Mouse (Mus musculus) heart, embryonic 11.5 days (tissue): ENCODE data around the gene Alox5. TPM values are rescaled to one million over a fixed set of nuclear protein-coding genes. Genes with fewer than 3 reads are reported as not detected.

Source experiments
- ATAC-seq: fragments of 200-750 bp; cut with Nextera tagmentation; replicated peaks from 2 replicates; pipeline ENCODE4 v1.8.0; 2017; ENCODE audit warnings: moderate library complexity; ENCODE audit not compliant: insufficient number of reproducible peaks, low FRiP score, low TSS enrichment
- H3K27ac ChIP-seq: fragments of 300-500 bp; sonication (generic); 2 replicates; pipeline ENCODE4 v1.5.1; 2014; ENCODE audit warnings: mild to moderate bottlenecking, low read depth, low read length
- H3K27me3 ChIP-seq: fragments of 300-500 bp; sonication (generic); 2 replicates; pipeline ENCODE4 v1.6.1; 2014; ENCODE audit warnings: mild to moderate bottlenecking, low read length, mixed read lengths; ENCODE audit not compliant: control insufficient read depth, insufficient read depth
- H3K36me3 ChIP-seq: fragments of 300-500 bp; sonication (generic); 2 replicates; pipeline ENCODE4 v1.6.1; 2014; ENCODE audit warnings: mild to moderate bottlenecking, low read length, moderate library complexity, mixed read lengths; ENCODE audit not compliant: control insufficient read depth, insufficient read depth
- H3K4me1 ChIP-seq: fragments of 300-500 bp; sonication (generic); 2 replicates; pipeline ENCODE4 v1.6.1; 2014; ENCODE audit warnings: low read length; ENCODE audit not compliant: control insufficient read depth, insufficient read depth
- H3K4me2 ChIP-seq: fragments of 300-500 bp; sonication (generic); 2 replicates; pipeline ENCODE4 v1.6.1; 2014; ENCODE audit warnings: mild to moderate bottlenecking, moderate library complexity
- H3K4me3 ChIP-seq: fragments of 300-500 bp; sonication (generic); 2 replicates; pipeline ENCODE4 v1.5.1; 2014; ENCODE audit warnings: low read depth, low read length
- H3K9ac ChIP-seq: fragments of 300-500 bp; sonication (generic); 2 replicates; pipeline ENCODE4 v1.6.1; 2014; ENCODE audit warnings: mild to moderate bottlenecking, low read depth, low read length, moderate library complexity
- H3K9me3 ChIP-seq: fragments of 300-500 bp; sonication (generic); replicated peaks from 2 replicates; pipeline ENCODE4 v1.6.1; 2016; ENCODE audit warnings: low read length; ENCODE audit not compliant: control insufficient read depth
- whole genome bisulfite sequencing: fragments of 180-500 bp; shearing (Covaris S2); extraction: QIAGEN DNeasy Blood & Tissue Kit; methylation state at CpG from one replicate; pipeline ENCODE4 v1.1.7; 2014; ENCODE audit not compliant: insufficient replicate concordance; 5-methylcytosine and 5-hydroxymethylcytosine counted together
- polyA plus RNA-seq: library from polyadenylated mRNA; unstranded; fragments of >200 nt; fragmentation: Nextera tagmentation; extraction: Ambion mirVana; gene quantifications from 2 replicates; pipeline ENCODE4 v1.2.1, GENCODE M21; 2014

Gene Alox5
- polyA plus RNA-seq, 1 experiment from 2014 or later, result 2.7 TPM

DNA sequence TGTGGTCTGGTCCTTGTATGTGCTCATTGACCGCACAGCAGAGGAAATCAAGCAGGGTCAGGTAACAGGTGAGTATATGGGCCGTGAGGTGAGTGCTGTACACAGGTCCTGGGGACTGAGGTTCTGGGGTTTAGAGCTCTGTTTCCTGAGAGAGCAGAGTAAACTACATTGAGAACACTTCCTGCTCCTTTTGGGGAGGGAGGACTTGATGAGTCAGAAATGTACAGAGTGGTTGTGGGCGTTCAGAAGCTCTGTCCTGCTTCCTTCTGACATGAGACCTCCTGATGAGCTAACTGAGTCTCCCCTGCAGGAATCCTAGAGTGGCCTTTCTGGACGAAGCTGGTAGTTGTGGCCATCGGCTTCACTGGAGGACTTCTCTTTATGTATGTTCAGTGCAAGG lies 55.3 kb downstream of the Alox5 start:
- Histone ChIP-seq H3K4me3 (no peak overlapping the region), H3K4me2 (no peak overlapping the region), H3K4me1 (no peaks in the 10 kb centered on the region), H3K9me3 (no peaks in the 10 kb centered on the region), H3K27ac (no peak overlapping the region), H3K36me3 (0 out of 2 replicates have a peak, but pooled peaks cover 3% of the 10 kb centered on the region), H3K27me3 (no peaks in the 10 kb centered on the region), H3K9ac (no peak overlapping the region)
- 89% methylated on average over 5 of the region's 5 CpGs for WGBS
- ATAC-seq, result no peak

DNA sequence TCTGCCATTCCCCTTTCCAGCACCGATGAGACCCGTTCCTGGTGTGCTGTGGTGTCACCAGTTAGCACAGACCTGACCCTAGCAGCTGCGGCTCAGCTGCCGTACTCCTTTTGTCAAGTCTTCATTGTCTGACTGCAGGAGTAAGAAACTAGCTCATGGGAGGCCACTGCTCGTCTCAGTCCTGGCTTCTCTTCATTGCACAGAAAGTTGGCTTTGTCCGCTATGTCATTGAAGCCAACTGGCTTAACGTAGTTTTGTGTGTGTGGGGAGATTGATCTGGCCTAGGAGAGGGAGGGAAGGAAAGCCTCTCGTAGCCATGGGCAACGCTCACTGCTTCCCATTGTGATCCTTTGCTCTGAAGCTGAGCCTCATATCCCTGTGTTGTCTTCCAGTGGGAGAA lies 55.7 kb downstream of the Alox5 start:
- no peak overlapping the region for H3K4me2 ChIP-seq
- 0 out of 2 replicates have a peak, but pooled peaks cover 3% of the 10 kb centered on the region for H3K36me3 ChIP-seq
- H3K27ac ChIP-seq, result no peak overlapping the region
- no peaks in the 10 kb centered on the region for H3K4me1 ChIP-seq
- 90% methylated on average over 9 of the region's 9 CpGs for WGBS
- no peaks in the 10 kb centered on the region for H3K27me3 ChIP-seq
- no peak for ATAC-seq
- H3K4me3 ChIP-seq, result no peak overlapping the region
- H3K9ac ChIP-seq, result no peak overlapping the region
- no peaks in the 10 kb centered on the region for H3K9me3 ChIP-seq

DNA sequence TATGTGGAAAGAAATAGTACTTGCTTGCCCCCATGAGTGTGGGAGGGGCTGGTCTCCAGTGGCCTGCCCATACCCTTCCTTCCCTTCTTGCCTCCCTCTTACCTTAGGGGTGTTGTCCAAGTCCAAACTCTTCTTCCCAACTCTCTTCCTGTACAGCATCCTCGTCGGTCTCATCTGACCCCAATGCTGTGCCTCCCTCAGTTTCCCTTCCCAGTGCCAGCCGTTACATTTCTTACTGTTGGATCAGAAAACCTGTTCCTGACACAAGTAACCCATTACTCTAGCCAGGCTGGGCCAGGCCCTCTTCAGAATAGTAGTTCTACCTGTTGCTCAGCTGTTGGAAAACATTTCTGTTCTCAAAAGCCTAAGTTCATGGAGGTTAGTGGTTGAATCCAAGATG lies 58.6 kb downstream of the Alox5 start:
- Histone ChIP-seq H3K9ac (no peak overlapping the region), H3K27ac (no peak overlapping the region), H3K9me3 (no peaks in the 10 kb centered on the region), H3K27me3 (no peaks in the 10 kb centered on the region), H3K4me1 (peaks cover 4% of the 10 kb centered on the region), H3K4me3 (no peak overlapping the region), H3K36me3 (0 out of 2 replicates have a peak, but pooled peaks cover 3% of the 10 kb centered on the region), H3K4me2 (no peak overlapping the region)
- 99% methylated on average over 3 of the region's 3 CpGs for WGBS
- ATAC-seq, result no peak

DNA sequence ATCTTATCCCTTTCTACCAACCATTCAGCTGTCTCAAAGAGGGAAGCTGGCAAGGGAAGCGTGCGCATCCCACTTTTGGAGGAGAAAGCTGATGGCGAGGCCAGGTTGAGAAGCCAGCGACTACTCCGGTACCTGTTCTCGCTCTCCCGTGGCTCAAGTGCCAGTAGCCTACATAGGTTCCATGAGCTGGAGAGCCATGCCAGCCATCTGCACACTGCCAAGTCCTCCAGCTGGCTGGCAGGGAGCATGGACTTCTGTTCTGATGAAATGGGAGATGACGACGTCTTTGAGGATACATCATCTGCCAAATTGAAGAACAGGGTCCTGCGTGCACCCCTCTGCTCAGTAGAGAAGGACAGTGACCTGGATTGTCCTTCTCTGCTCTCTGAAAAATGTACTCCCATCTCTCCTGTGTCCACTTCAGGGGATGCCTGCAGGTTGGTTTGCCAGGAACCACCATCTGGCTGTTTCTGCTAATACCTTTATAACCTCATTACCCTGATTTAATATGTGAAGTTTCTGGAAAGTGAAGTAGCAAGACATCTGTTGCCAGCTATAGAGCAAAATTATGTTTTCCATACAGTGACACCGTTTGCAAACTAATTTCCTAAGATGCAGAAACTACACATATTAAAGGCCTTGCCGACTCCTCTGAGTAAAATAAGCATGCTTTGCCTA lies 59.1 kb downstream of the Alox5 start:
- H3K4me3 ChIP-seq, result no peak overlapping the region
- ATAC-seq, result no peak
- WGBS, result 93% methylated on average over 12 of the region's 12 CpGs

DNA sequence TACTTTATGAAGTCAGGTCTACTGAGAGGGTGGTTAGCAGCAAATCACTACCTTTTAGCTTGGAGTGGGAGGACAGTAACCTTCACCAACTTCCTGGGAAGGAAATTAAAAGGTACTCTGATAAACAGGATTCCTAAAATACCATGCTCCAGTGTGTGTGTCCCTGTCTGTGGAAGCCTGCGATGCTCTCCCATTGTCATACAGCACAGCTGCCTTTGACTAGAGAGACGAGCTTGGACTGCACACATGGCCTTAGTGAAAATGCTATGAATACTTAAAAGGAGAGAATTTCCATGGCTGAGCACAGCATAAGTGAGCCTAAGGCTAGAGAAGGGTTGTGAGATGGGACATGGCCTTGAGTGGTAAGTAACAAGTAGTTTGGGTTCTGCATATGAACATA lies 62.8 kb downstream of the Alox5 start:
- Histone ChIP-seq H3K4me1 (peaks cover 4% of the 10 kb centered on the region), H3K27me3 (no peaks in the 10 kb centered on the region), H3K9ac (no peak overlapping the region), H3K9me3 (no peaks in the 10 kb centered on the region), H3K4me2 (no peak overlapping the region), H3K36me3 (no peaks in the 10 kb centered on the region), H3K27ac (no peak overlapping the region), H3K4me3 (no peak overlapping the region)
- ATAC-seq, result no peak
- WGBS, result 56% methylated on average over 2 of the region's 2 CpGs

More for the DNA sequence above, 59.1 kb downstream of the Alox5 start:
- Histone ChIP-seq H3K27ac (no peak overlapping the region), H3K9ac (no peak overlapping the region), H3K4me1 (peaks cover 4% of the 10 kb centered on the region), H3K4me2 (no peak overlapping the region), H3K27me3 (no peaks in the 10 kb centered on the region), H3K36me3 (0 out of 2 replicates have a peak, but pooled peaks cover 3% of the 10 kb centered on the region), H3K9me3 (no peaks in the 10 kb centered on the region)

DNA sequence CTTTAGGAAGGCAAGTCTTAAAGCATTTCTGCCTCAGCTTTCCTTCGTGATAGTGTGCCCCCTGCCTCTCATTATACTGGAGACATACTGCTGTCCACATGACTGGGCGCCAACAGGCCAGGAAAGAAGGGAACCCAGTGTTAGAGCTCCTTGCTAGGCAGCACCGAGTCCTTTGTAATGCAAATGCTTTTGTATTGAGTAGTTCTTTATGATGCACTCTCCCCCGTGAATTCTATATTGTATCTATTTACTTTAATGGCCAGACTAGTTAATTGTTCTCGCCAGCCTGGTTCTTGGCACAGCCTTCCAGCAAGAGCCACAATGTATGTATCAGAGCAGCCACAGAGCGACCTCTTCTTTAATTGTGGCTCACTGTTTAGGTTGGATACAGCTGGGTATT lies 63.4 kb downstream of the Alox5 start:
- no peak for ATAC-seq
- Histone ChIP-seq H3K36me3 (no peaks in the 10 kb centered on the region), H3K27me3 (no peaks in the 10 kb centered on the region), H3K9me3 (no peaks in the 10 kb centered on the region), H3K4me3 (no peak overlapping the region), H3K9ac (no peak overlapping the region), H3K4me2 (no peak overlapping the region), H3K4me1 (peaks cover 4% of the 10 kb centered on the region), H3K27ac (no peak overlapping the region)
- WGBS, result 74% methylated on average over 6 of the region's 6 CpGs

DNA sequence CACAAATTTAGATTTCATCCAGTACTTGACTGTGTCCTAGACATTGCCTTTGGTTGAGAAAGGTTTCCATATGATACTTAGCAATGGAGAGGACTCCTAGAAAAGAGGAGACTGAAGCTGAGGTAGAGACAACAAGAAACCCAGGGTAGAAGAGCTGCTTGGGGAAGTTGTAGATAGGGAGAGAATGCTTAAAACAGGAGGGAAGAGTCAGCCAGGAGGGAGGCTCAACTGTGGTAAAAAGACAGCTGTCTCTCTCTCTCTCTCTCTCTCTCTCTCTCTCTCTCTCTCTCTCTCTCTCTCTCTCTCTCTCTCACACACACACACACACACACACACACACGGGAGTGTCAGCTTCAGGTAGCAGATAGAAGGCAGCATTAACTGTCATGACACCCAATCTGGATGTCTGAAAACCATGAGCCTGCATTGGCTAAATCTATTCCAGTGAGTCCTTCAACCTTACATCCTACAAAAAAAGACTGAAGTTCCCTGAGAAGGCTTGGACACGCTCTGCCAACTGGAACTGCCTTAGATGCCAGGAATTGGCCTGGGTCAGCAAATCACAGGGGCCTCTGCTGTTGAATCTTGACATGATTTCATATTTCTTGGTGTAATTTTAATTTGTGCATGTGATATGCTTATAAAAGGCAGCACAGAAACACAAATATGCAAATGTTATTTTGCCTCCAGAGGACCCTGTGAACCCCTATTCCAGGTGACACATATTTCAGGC lies 65.9 kb downstream of the Alox5 start:
- Histone ChIP-seq H3K4me1 (peaks cover 4% of the 10 kb centered on the region), H3K9me3 (no peaks in the 10 kb centered on the region), H3K27me3 (no peaks in the 10 kb centered on the region), H3K36me3 (no peaks in the 10 kb centered on the region), H3K4me3 (no peak overlapping the region), H3K27ac (no peak overlapping the region), H3K9ac (no peak overlapping the region), H3K4me2 (no peak overlapping the region)
- 85% methylated on average over 2 of the region's 2 CpGs for WGBS
- no peak for ATAC-seq

DNA sequence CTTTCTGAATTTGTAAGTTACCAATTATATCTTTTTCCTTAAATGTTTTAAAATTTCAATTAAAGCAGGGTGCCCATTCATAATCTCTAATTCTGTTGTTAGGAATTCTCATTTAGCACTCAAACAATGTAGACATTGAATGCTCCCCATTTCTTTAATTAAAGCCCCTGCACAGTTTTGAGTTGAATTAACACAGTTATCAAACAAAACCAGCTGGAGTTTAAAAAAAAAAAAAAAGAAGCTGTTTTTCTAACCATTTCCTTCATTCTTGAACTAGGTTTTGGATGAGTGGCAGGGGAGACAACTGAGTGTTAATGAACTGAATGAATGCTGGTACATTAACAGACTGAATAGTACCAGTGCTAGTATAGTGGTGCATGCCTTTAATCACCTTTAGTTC lies 71.5 kb downstream of the Alox5 start:
- no peak for ATAC-seq

DNA sequence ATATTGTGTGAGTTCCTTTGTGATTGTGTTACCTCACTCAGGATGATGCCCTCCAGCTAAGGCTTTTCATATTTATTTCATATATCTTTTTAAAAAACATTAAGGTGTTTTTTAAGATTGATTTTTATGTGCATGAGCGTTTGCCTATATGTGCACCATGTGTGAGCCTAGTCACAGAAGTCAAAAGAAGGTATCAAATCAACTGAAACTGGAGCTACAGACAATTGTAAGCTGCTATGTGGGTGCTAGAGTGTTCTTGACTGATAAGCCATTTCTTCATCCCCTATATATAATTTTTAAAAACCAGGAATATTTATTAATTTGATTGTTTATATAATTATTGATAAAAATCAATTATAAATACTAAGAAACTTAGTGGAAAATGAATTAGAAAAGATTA lies 72.9 kb downstream of the Alox5 start:
- Histone ChIP-seq H3K27me3 (no peaks in the 10 kb centered on the region), H3K9me3 (no peaks in the 10 kb centered on the region), H3K4me1 (peaks cover 13% of the 10 kb centered on the region), H3K9ac (no peak overlapping the region), H3K4me3 (no peak overlapping the region), H3K27ac (no peak overlapping the region), H3K4me2 (no peak overlapping the region), H3K36me3 (no peaks in the 10 kb centered on the region)
- WGBS, result 98% methylated on average over 1 of the region's 1 CpGs
- ATAC-seq, result no peak

More for the DNA sequence above, 71.5 kb downstream of the Alox5 start:
- H3K9ac ChIP-seq, result no peak overlapping the region
- H3K36me3 ChIP-seq, result no peaks in the 10 kb centered on the region
- no peaks in the 10 kb centered on the region for H3K9me3 ChIP-seq
- no peak overlapping the region for H3K4me3 ChIP-seq
- H3K4me2 ChIP-seq, result no peak overlapping the region
- peaks cover 11% of the 10 kb centered on the region for H3K4me1 ChIP-seq
- H3K27ac ChIP-seq, result no peak overlapping the region
- no peaks in the 10 kb centered on the region for H3K27me3 ChIP-seq
